Mouse (Mus musculus) gastrocnemius, adult 2 months (tissue): ENCODE results near the gene 2410131K14Rik. TPM values are rescaled to one million over a fixed set of nuclear protein-coding genes. Genes with fewer than 3 reads are reported as not detected.

ENCODE experiments used
- DNase-seq: peaks from one replicate; pipeline ENCODE4 v3.0.0; 2022
- H3K27ac ChIP-seq: fragments of 200-600 bp; 2 replicates; pipeline ENCODE4 v1.8.1; 2022; ENCODE audit warnings: mild to moderate bottlenecking
- H3K4me3 ChIP-seq: fragments of 200-600 bp; 2 replicates; pipeline ENCODE4 v1.8.1; 2022; ENCODE audit warnings: mild to moderate bottlenecking, moderate library complexity
- CTCF ChIP-seq: fragments of 200-600 bp; IDR thresholded peaks from 2 replicates; pipeline ENCODE4 v1.8.1; 2022; ENCODE audit warnings: antibody characterized with exemption, mild to moderate bottlenecking, moderate library complexity
- intact Hi-C: fragments of 180-260 bp; cut with DNase I; formaldehyde crosslinking; loops from one replicate; pipeline ENCODE4 v1.15.1; 2025
- long read RNA-seq, 2 experiments: library from polyadenylated mRNA; stranded (forward); transcript quantifications; one replicate each; pipeline ENCODE4 v2.0.0; 2021
- total RNA-seq, 2 experiments: library from RNA; stranded (reverse); gene quantifications; 2 replicates each; pipeline ENCODE4 v1.2.3; 2021

2410131K14Rik gene
- 1 to 10 TPM; 3.5 to 5.4 TPM for total RNA-seq
- long read RNA-seq, experiment 1, full-length matches to known transcripts = 9 of 11 reads
- long read RNA-seq, experiment 1, partial matches to known transcripts = 0 of 11 reads
- long read RNA-seq, experiment 1, other reads (novel, unspliced or antisense) = 2 of 11 reads
- long read RNA-seq, experiment 2, full-length matches to known transcripts = 6 of 10 reads
- long read RNA-seq, experiment 2, partial matches to known transcripts = 0 of 10 reads
- long read RNA-seq, experiment 2, other reads (novel, unspliced or antisense) = 4 of 10 reads

GRCm38 (mm10) chr5:118244606-118245443 is at the start of gene 2410131K14Rik, which contains the start of gene Rnft2:
TSS of gene 2410131K14Rik (plus strand) at chr5:118245227.
TSS of gene Rnft2 (minus strand) at chr5:118245116.
- H3K4me3 ChIP-seq = peak within 1 kb of the TSS; percentile 74
- DNase-seq = peak; percentile 100
- no peak for TF ChIP-seq CTCF
- intact Hi-C loops = no loop called here
- peak within 1 kb of the TSS; percentile 94 for H3K27ac ChIP-seq

- no peak for DNase-seq
- no peak overlapping the region for H3K27ac ChIP-seq
- H3K4me3 ChIP-seq = no peak overlapping the region
- TF ChIP-seq CTCF = no peak
- intact Hi-C loops = no loop called here
These were observed 47.6 kb upstream of the 2410131K14Rik start for GRCm38 (mm10) chr5:118197421-118197820.

GRCm38 (mm10) chr5:118199670-118200069 is 45.4 kb upstream of the 2410131K14Rik start:
- DNase-seq = no peak
- no peak for TF ChIP-seq CTCF
- Histone ChIP-seq H3K27ac (no peak overlapping the region), H3K4me3 (no peak overlapping the region)
- intact Hi-C loops = no loop called here

GRCm38 (mm10) chr5:118204675-118205440 is 40.2 kb upstream of the 2410131K14Rik start:
- no peak for TF ChIP-seq CTCF
- Histone ChIP-seq H3K4me3 (no peak overlapping the region), H3K27ac (no peak overlapping the region)
- intact Hi-C loops = no loop called here
- no peak for DNase-seq

- H3K4me3 ChIP-seq = no peak overlapping the region
- no peak overlapping the region for H3K27ac ChIP-seq
- intact Hi-C loops = no loop called here
- no peak for TF ChIP-seq CTCF
- no peak for DNase-seq
These were observed 39.2 kb upstream of the 2410131K14Rik start for GRCm38 (mm10) chr5:118205852-118206251.

GRCm38 (mm10) chr5:118214012-118214411 is 31.0 kb upstream of the 2410131K14Rik start:
- intact Hi-C loops = no loop called here
- H3K27ac ChIP-seq = peak overlapping the region; percentile 49; the same call in 1 of the 2 replicates
- peak overlapping the region; percentile 62 for H3K4me3 ChIP-seq
- DNase-seq = no peak
- TF ChIP-seq CTCF = no peak

- no peak for TF ChIP-seq CTCF
- peak overlapping the region; percentile 62 for H3K4me3 ChIP-seq
- intact Hi-C loops = no loop called here
- DNase-seq = peak; percentile 68
- peak overlapping the region; percentile 49; the same call in 1 of the 2 replicates for H3K27ac ChIP-seq
These were observed 30.4 kb upstream of the 2410131K14Rik start for GRCm38 (mm10) chr5:118214418-118215154.

- Histone ChIP-seq H3K27ac (peak overlapping the region; percentile 59), H3K4me3 (no peak overlapping the region)
- DNase-seq = peak; percentile 25
- no peak for TF ChIP-seq CTCF
- intact Hi-C loops = no loop called here
These were observed 27.6 kb upstream of the 2410131K14Rik start for GRCm38 (mm10) chr5:118217410-118217809.

GRCm38 (mm10) chr5:118223142-118223757 is 21.8 kb upstream of the 2410131K14Rik start:
- TF ChIP-seq CTCF = no peak
- DNase-seq = no peak
- intact Hi-C loops = no loop called here
- no peak overlapping the region for H3K27ac ChIP-seq
- H3K4me3 ChIP-seq = no peak overlapping the region

- no peak for TF ChIP-seq CTCF
These were observed 14.9 kb upstream of the 2410131K14Rik start for GRCm38 (mm10) chr5:118230071-118230611.

GRCm38 (mm10) chr5:118236891-118237290 is 8.1 kb upstream of the 2410131K14Rik start:
- Histone ChIP-seq H3K4me3 (no peak overlapping the region), H3K27ac (no peak overlapping the region)
- DNase-seq = no peak
- intact Hi-C loops = no loop called here
- no peak for TF ChIP-seq CTCF

More at GRCm38 (mm10) chr5:118230071-118230611, 14.9 kb upstream of the 2410131K14Rik start:
- Histone ChIP-seq H3K4me3 (no peak overlapping the region), H3K27ac (no peak overlapping the region)
- intact Hi-C loops = no loop called here
- no peak for DNase-seq
